In the genomic region with DNA sequence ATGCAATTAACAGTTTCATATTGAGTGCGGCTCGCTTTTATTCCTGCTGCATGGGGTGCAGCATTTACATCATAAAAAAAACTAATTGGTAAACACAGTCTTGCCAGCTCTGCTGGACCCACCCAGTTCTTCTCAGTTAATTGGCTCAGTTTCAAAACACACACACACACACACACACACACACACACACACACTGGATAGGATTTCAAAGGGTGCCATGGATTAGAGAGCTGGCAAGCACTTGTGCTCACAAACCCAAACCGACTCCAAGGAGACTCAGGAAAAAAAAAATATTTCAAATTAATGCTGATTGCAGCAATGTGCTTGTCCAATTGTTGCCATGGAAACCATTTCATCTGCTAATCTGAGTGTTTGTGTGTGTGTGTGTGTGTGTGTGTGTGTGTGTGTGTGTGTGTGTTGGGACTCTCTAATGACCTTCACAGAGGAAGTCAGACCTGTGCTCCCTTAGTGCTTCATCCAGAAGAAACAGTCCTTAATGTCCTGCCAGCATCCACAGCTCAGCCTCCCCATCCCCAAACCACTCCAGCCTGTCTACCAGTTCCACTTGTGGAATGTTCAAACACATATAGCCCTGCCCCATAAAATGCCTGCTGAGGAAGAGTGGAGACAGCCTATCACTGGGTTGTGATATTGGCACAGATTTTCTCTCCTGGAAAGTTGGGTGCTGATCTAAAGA, we compare ENCODE assay signal across 9 mouse cellular contexts.
A peak's percentile ranks its signal among the peaks of the same experiment; 100 is the strongest.
DNase-seq lines count a peak whose midpoint lies in the region; ATAC-seq and TF ChIP-seq lines count a peak whose summit lies in the region.
"Had no signal": no experiment of that assay in that cellular context is flagged by ENCODE, and none has a peak within 500 bp of the region (broad histone marks: within the 10 kb centered on the region; RNA-seq: fewer than 3 reads in every experiment).

No protein-coding gene starts in this region.

- peak; percentile 90 for ATAC-seq in hindbrain, postnatal 0 days

- no peaks in the 10 kb centered on the region for H3K36me3 ChIP-seq in hindbrain, postnatal 0 days (ENCODE audit: insufficient read depth, low read length)

- no peaks in the 10 kb centered on the region for H3K9me3 ChIP-seq in hindbrain, postnatal 0 days (ENCODE audit: low read length)

- peaks cover 6% of the 10 kb centered on the region for H3K4me1 ChIP-seq in hindbrain, postnatal 0 days (ENCODE audit: insufficient read depth, low read length)

- H3K27ac ChIP-seq in hindbrain, postnatal 0 days = peak overlapping the region; percentile 8; the same call in 1 of the 2 replicates

- H3K9ac ChIP-seq in hindbrain, postnatal 0 days (replicated peaks; ENCODE audit: low read length) = no peak overlapping the region

- WGBS in hindbrain, postnatal 0 days = 15% methylated on average over 3 of the region's 3 CpGs

- no peak overlapping the region for H3K4me3 ChIP-seq in hindbrain, postnatal 0 days (ENCODE audit: low read length)

- intact Hi-C loops in heart, postnatal 10 days (cut with DNase I) = no loop called here

- TF ChIP-seq CTCF in hindbrain, postnatal 0 days (IDR thresholded peaks at IDR 0.05; ENCODE audit: low read depth) = no peak

- H3K27me3 ChIP-seq in hindbrain, postnatal 0 days (ENCODE audit: insufficient read depth, low read length) = no peaks in the 10 kb centered on the region

- DNase-seq in adrenal gland, postnatal 10 days = peak; percentile 27
- DNase-seq in adrenal gland, adult 18-20 months (ENCODE audit: low spot score in 2 of 2) = no peak
- DNase-seq in brain, adult 2 months (ENCODE audit: low read depth, low spot score) = peak; percentile 34
- DNase-seq in hindbrain, postnatal 0 days (ENCODE audit: low spot score) = peak; percentile 83
- DNase-seq in lung, postnatal 36 days = peak; percentile 46
- DNase-seq in gastrocnemius, postnatal 25 days = no peak
- DNase-seq in ovary, postnatal 10 days (ENCODE audit: low spot score) = no peak
- no peak for DNase-seq in heart, postnatal 10 days
- DNase-seq: heart, postnatal 36 days had no signal

- no peak overlapping the region for H3K4me2 ChIP-seq in hindbrain, postnatal 0 days (ENCODE audit: low read depth, low read length)

Comparison
In these comparisons a context has a peak if more than half of its experiments do, and no peak if none do; other contexts are left out.
1. DNase-seq: peak in adrenal gland, postnatal 10 days (single experiment), brain, adult 2 months (single experiment), hindbrain, postnatal 0 days (single experiment) and lung, postnatal 36 days (single experiment); none in adrenal gland, adult 18-20 months (0 of 2), gastrocnemius, postnatal 25 days (single experiment), ovary, postnatal 10 days (single experiment) and heart, postnatal 10 days (0 of 2).